Mouse (Mus musculus): ENCODE measurements around the gene Selenos. TPM values are rescaled to one million over a fixed set of nuclear protein-coding genes. Genes with fewer than 3 reads are reported as not detected.

Selenos gene
- polyA plus RNA-seq, 1 experiment = 113 TPM

GRCm38 (mm10) chr7:66091553-66091952 is 12.1 kb downstream of the Selenos start:
- H3K4me3 ChIP-seq (replicated peaks; ENCODE audit: insufficient read depth, low read depth, low read length) = no peak overlapping the region
- DNase-seq = no peak
- H3K27ac ChIP-seq (ENCODE audit: insufficient read depth, low read length) = no peak overlapping the region
- H3K4me1 ChIP-seq (ENCODE audit: control insufficient read depth, insufficient read depth, low read length) = peaks cover 3% of the 10 kb centered on the region; the same call in 1 of the 2 replicates
- no peak for TF ChIP-seq CTCF (IDR thresholded peaks at IDR 0.05; ENCODE audit: borderline replicate concordance, insufficient read depth, low read depth, low read length)
- TF ChIP-seq POLR2A (IDR thresholded peaks at IDR 0.05; ENCODE audit: borderline replicate concordance, insufficient read depth, low read length) = no peak
- H3K27me3 ChIP-seq (ENCODE audit: control insufficient read depth, insufficient read depth, low read length) = no peaks in the 10 kb centered on the region
- WGBS = 79% methylated on average over 7 of the region's 7 CpGs

GRCm38 (mm10) chr7:66092656-66093055 is 13.2 kb downstream of the Selenos start:
- WGBS = 49% methylated on average over 8 of the region's 8 CpGs
- no peak overlapping the region for H3K4me3 ChIP-seq (replicated peaks; ENCODE audit: insufficient read depth, low read depth, low read length)
- no peak for TF ChIP-seq POLR2A (IDR thresholded peaks at IDR 0.05; ENCODE audit: borderline replicate concordance, insufficient read depth, low read length)
- TF ChIP-seq CTCF (IDR thresholded peaks at IDR 0.05; ENCODE audit: borderline replicate concordance, insufficient read depth, low read depth, low read length) = no peak
- peaks cover 3% of the 10 kb centered on the region; the same call in 1 of the 2 replicates for H3K4me1 ChIP-seq (ENCODE audit: control insufficient read depth, insufficient read depth, low read length)
- DNase-seq = peak; percentile 31 to 39
- H3K27ac ChIP-seq (ENCODE audit: insufficient read depth, low read length) = no peak overlapping the region
- no peaks in the 10 kb centered on the region for H3K27me3 ChIP-seq (ENCODE audit: control insufficient read depth, insufficient read depth, low read length)

GRCm38 (mm10) chr7:66094141-66094540 is 14.7 kb downstream of the Selenos start:
- no peak overlapping the region for H3K27ac ChIP-seq (ENCODE audit: insufficient read depth, low read length)
- H3K4me3 ChIP-seq (replicated peaks; ENCODE audit: insufficient read depth, low read depth, low read length) = no peak overlapping the region
- DNase-seq = peak; percentile 47 to 61
- TF ChIP-seq CTCF (IDR thresholded peaks at IDR 0.05; ENCODE audit: borderline replicate concordance, insufficient read depth, low read depth, low read length) = no peak
- no peak for TF ChIP-seq POLR2A (IDR thresholded peaks at IDR 0.05; ENCODE audit: borderline replicate concordance, insufficient read depth, low read length)
- WGBS = 14% methylated on average over 5 of the region's 5 CpGs
- peaks cover 3% of the 10 kb centered on the region; the same call in 1 of the 2 replicates for H3K4me1 ChIP-seq (ENCODE audit: control insufficient read depth, insufficient read depth, low read length)
- no peaks in the 10 kb centered on the region for H3K27me3 ChIP-seq (ENCODE audit: control insufficient read depth, insufficient read depth, low read length)

DNA sequence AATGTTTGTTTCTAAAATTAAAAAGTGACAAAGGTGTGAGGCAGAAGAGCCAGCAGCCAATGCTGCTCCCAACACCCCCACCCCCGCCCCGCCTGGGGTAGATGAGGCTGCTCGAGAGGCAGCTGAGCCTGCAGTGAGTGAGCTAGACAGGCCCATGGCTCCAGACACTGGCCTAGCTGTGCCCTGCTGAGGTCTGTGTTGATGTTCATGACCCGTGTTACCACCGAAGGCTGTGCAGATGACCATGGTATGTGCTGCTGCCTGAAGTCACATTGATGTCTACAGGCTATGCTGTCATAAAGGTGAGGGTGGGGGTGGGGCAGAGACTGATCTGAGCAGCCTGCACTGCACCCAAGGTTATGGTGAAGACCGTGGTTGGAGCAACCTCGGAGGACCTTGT is 19.4 kb downstream of the Selenos start:
- Histone ChIP-seq H3K4me1 (ENCODE audit: control insufficient read depth, insufficient read depth, low read length) (no peaks in the 10 kb centered on the region), H3K27ac (ENCODE audit: insufficient read depth, low read length) (no peak overlapping the region), H3K4me3 (replicated peaks; ENCODE audit: insufficient read depth, low read depth, low read length) (no peak overlapping the region), H3K27me3 (ENCODE audit: control insufficient read depth, insufficient read depth, low read length) (no peaks in the 10 kb centered on the region)
- DNase-seq = no peak
- 86% methylated on average over 7 of the region's 7 CpGs for WGBS
- no peak for TF ChIP-seq POLR2A (IDR thresholded peaks at IDR 0.05; ENCODE audit: borderline replicate concordance, insufficient read depth, low read length)
- no peak for TF ChIP-seq CTCF (IDR thresholded peaks at IDR 0.05; ENCODE audit: borderline replicate concordance, insufficient read depth, low read depth, low read length)

GRCm38 (mm10) chr7:66101866-66102265 is 22.4 kb downstream of the Selenos start:
- TF ChIP-seq POLR2A (IDR thresholded peaks at IDR 0.05; ENCODE audit: borderline replicate concordance, insufficient read depth, low read length) (no peak), CTCF (IDR thresholded peaks at IDR 0.05; ENCODE audit: borderline replicate concordance, insufficient read depth, low read depth, low read length) (peak; percentile 53; the same call in 1 of the 2 replicates)
- DNase-seq = peak in 1 of 2 experiments; percentile 41
- Histone ChIP-seq H3K4me3 (replicated peaks; ENCODE audit: insufficient read depth, low read depth, low read length) (no peak overlapping the region), H3K4me1 (ENCODE audit: control insufficient read depth, insufficient read depth, low read length) (no peaks in the 10 kb centered on the region), H3K27me3 (ENCODE audit: control insufficient read depth, insufficient read depth, low read length) (no peaks in the 10 kb centered on the region), H3K27ac (ENCODE audit: insufficient read depth, low read length) (no peak overlapping the region)
- WGBS = 3% methylated on average over 4 of the region's 4 CpGs

GRCm38 (mm10) chr7:66104531-66104930 is 25.1 kb downstream of the Selenos start:
- 90% methylated on average over 5 of the region's 5 CpGs for WGBS
- Histone ChIP-seq H3K4me3 (replicated peaks; ENCODE audit: insufficient read depth, low read depth, low read length) (no peak overlapping the region), H3K4me1 (ENCODE audit: control insufficient read depth, insufficient read depth, low read length) (no peaks in the 10 kb centered on the region), H3K27me3 (ENCODE audit: control insufficient read depth, insufficient read depth, low read length) (no peaks in the 10 kb centered on the region), H3K27ac (ENCODE audit: insufficient read depth, low read length) (no peak overlapping the region)
- DNase-seq = no peak
- TF ChIP-seq CTCF (IDR thresholded peaks at IDR 0.05; ENCODE audit: borderline replicate concordance, insufficient read depth, low read depth, low read length) (no peak), POLR2A (IDR thresholded peaks at IDR 0.05; ENCODE audit: borderline replicate concordance, insufficient read depth, low read length) (no peak)

DNA sequence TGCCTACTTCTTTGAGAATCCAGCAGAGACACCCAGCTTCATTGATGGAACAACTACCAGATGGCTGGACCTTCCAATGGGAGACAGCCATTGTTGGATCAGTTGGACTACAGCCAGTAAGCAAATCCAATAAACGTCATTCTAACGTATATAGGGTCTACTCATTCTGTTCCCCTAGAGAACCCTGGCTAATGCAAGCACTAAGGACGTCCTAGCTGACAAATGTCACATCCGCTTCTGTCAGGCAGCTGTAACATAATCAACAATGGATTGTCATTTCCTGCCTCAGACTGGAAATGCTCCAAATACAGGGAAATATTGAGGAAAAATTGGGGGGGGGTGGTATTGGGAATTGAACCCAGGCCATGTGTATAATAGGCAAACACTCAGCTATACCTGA is 26.3 kb downstream of the Selenos start:
- Histone ChIP-seq H3K27me3 (ENCODE audit: control insufficient read depth, insufficient read depth, low read length) (no peaks in the 10 kb centered on the region), H3K4me1 (ENCODE audit: control insufficient read depth, insufficient read depth, low read length) (no peaks in the 10 kb centered on the region; the same call in 1 of the 2 replicates), H3K4me3 (replicated peaks; ENCODE audit: insufficient read depth, low read depth, low read length) (no peak overlapping the region), H3K27ac (ENCODE audit: insufficient read depth, low read length) (no peak overlapping the region)
- no peak for DNase-seq
- 34% methylated on average over 4 of the region's 4 CpGs for WGBS
- TF ChIP-seq POLR2A (IDR thresholded peaks at IDR 0.05; ENCODE audit: borderline replicate concordance, insufficient read depth, low read length) (no peak), CTCF (IDR thresholded peaks at IDR 0.05; ENCODE audit: borderline replicate concordance, insufficient read depth, low read depth, low read length) (no peak)

GRCm38 (mm10) chr7:66106581-66107056 is 27.2 kb downstream of the Selenos start:
- no peak for DNase-seq
- no peak overlapping the region for H3K27ac ChIP-seq (ENCODE audit: insufficient read depth, low read length)
- H3K4me3 ChIP-seq (replicated peaks; ENCODE audit: insufficient read depth, low read depth, low read length) = no peak overlapping the region
- no peak for TF ChIP-seq CTCF (IDR thresholded peaks at IDR 0.05; ENCODE audit: borderline replicate concordance, insufficient read depth, low read depth, low read length)
- TF ChIP-seq POLR2A (IDR thresholded peaks at IDR 0.05; ENCODE audit: borderline replicate concordance, insufficient read depth, low read length) = no peak
- no peaks in the 10 kb centered on the region for H3K27me3 ChIP-seq (ENCODE audit: control insufficient read depth, insufficient read depth, low read length)
- 42% methylated on average over 7 of the region's 7 CpGs for WGBS
- H3K4me1 ChIP-seq (ENCODE audit: control insufficient read depth, insufficient read depth, low read length) = no peaks in the 10 kb centered on the region; the same call in 1 of the 2 replicates
